Mouse (Mus musculus) heart, embryonic 12.5 days (tissue): ENCODE results near the gene Dock6. TPM values are rescaled to one million over a fixed set of nuclear protein-coding genes. Genes with fewer than 3 reads are reported as not detected.
"Not testable (repeated sequence)": the region's sequence is repeated elsewhere in the genome, so short reads cannot be mapped to it uniquely, and the experiment has no call there.

Experiments used
- ATAC-seq: fragments of 200-750 bp; cut with Nextera tagmentation; 2 replicates; pipeline ENCODE4 v1.8.0; 2017; ENCODE audit warnings: moderate TSS enrichment, moderate library complexity; ENCODE audit not compliant: insufficient number of reproducible peaks, low FRiP score
- H3K27ac ChIP-seq: fragments of 300-500 bp; sonication (generic); 2 replicates; pipeline ENCODE4 v1.5.1; 2016; ENCODE audit warnings: mild to moderate bottlenecking, moderate library complexity; ENCODE audit not compliant: poor library complexity, severe bottlenecking
- H3K27me3 ChIP-seq: fragments of 300-500 bp; sonication (generic); replicated peaks from 2 replicates; pipeline ENCODE4 v1.6.1; 2016; ENCODE audit warnings: mild to moderate bottlenecking, moderate library complexity
- H3K36me3 ChIP-seq: fragments of 300-500 bp; sonication (generic); 2 replicates; pipeline ENCODE4 v1.6.1; 2016; ENCODE audit warnings: mild to moderate bottlenecking, moderate library complexity
- H3K4me1 ChIP-seq: fragments of 300-500 bp; sonication (generic); replicated peaks from 2 replicates; pipeline ENCODE4 v1.6.1; 2016; ENCODE audit warnings: mild to moderate bottlenecking
- H3K4me2 ChIP-seq: fragments of 300-500 bp; sonication (generic); 2 replicates; pipeline ENCODE4 v1.6.1; 2016; ENCODE audit warnings: mild to moderate bottlenecking, moderate library complexity
- H3K4me3 ChIP-seq: fragments of 300-500 bp; sonication (generic); 2 replicates; pipeline ENCODE4 v1.5.1; 2016; ENCODE audit warnings: mild to moderate bottlenecking
- H3K9ac ChIP-seq: fragments of 300-500 bp; sonication (generic); 2 replicates; pipeline ENCODE4 v1.6.1; 2016; ENCODE audit warnings: mild to moderate bottlenecking, moderate library complexity
- H3K9me3 ChIP-seq: fragments of 300-500 bp; sonication (generic); replicated peaks from 2 replicates; pipeline ENCODE4 v1.6.1; 2016; ENCODE audit warnings: mild to moderate bottlenecking, moderate library complexity
- WGBS: fragments of 180-500 bp; shearing (Covaris S2); methylation state at CpG from one replicate; pipeline ENCODE4 v1.1.7; 2016; 5-methylcytosine and 5-hydroxymethylcytosine counted together
- polyA plus RNA-seq: library from polyadenylated mRNA; unstranded; fragments of >200 nt; fragmentation: Nextera tagmentation; extraction: Ambion mirVana; gene quantifications from 2 replicates; pipeline ENCODE4 v1.2.1, GENCODE M21; 2016

Gene Dock6
- polyA plus RNA-seq, 1 experiment from 2014 or later: 52.3 TPM

DNA sequence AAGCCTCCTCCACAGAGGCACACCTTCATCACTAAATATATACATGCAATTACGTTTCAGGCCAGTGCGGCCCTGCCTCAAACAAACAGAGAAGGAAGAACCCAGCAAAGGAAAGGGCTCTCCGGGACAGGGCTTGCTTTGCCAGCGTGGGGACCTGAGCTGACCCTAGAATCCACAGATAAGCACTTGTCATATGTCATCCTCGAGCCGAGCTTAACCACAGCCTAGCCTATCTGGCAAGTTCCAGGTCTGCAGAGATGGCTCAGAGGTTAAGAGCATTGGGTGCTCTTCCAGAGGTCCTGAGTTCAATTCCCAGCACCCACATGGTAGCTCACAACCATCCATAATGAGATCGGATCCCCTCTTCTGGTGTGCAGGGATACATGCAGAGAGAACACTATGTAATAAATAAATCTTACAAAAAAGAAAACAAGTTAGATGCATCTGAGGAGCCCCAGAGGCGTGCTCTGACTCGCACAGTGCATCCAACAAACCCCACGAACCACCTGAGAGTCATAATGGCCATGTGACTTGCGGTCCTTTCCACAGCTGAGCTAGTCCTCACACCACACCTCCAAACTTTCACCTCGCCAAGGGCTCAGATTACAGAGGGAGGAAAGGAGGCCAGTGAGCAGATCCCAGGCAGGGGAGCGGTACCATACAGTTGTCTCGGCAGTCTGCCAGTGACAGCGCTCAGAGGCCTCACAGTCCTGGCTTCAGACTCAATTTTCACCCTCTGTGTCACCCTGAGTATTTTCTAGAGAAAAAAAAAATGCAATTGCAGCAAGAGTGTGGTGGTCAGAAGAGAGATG, 70.6 kb downstream of the Dock6 start:
- Histone ChIP-seq H3K27me3 (no peaks in the 10 kb centered on the region), H3K4me1 (peaks cover 14% of the 10 kb centered on the region), H3K36me3 (peaks cover 89% of the 10 kb centered on the region), H3K4me3 (no peak overlapping the region), H3K27ac (peak overlapping the region; percentile 81), H3K4me2 (no peak overlapping the region), H3K9me3 (0 out of 2 replicates have a peak, but pooled peaks cover 1% of the 10 kb centered on the region), H3K9ac (no peak overlapping the region)
- peak; percentile 70 for ATAC-seq
- 57% methylated on average over 15 of the region's 15 CpGs for WGBS

DNA sequence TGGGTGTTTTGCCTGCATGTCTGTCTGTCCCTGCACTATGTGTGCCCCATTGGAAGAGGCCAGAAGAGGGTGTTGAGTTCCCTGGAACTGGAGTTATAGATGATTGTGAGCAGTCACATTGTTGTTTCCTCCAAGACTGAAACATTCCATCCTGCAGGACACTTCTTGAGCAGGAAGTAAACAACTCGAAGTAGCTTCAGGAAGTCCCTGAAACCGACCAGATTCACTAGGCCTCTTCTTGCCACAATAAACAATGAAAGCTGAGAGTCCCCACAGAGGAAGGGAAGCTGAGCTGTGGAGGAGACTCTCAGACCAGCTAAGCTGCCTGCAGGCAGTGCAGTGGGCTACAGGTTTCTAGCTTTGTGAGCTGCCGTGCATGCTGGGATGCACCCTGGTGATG, 74.7 kb downstream of the Dock6 start:
- 0 out of 2 replicates have a peak, but pooled peaks cover 2% of the 10 kb centered on the region for H3K9me3 ChIP-seq
- no peak overlapping the region for H3K9ac ChIP-seq
- no peak overlapping the region for H3K27ac ChIP-seq
- WGBS: 85% methylated on average over 3 of the region's 3 CpGs
- peaks cover 93% of the 10 kb centered on the region for H3K36me3 ChIP-seq
- H3K4me2 ChIP-seq: no peak overlapping the region
- H3K27me3 ChIP-seq: no peaks in the 10 kb centered on the region
- H3K4me3 ChIP-seq: no peak overlapping the region
- H3K4me1 ChIP-seq: peaks cover 14% of the 10 kb centered on the region
- no peak for ATAC-seq

DNA sequence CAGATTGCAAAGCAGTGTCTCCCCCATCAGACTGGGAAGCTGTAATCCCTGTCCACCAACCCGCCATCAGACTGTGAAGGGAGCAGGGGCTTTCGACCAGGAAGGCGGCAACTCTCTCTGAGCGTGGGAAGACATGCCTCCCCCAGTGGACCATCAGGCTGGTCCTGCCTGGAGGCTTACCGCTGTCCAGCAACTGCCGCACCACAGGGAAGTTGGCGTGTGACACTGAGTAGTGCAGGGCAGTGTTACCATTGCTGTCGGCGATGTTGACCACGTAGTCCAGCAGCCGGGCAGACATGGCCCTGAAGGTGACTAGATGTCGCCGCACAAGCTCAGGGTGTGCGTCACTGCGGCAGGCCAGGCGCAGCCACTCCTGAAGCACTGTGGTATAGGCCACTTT, 78.1 kb downstream of the Dock6 start:
- Histone ChIP-seq H3K4me2 (no peak overlapping the region), H3K4me3 (no peak overlapping the region), H3K36me3 (peaks cover 90% of the 10 kb centered on the region), H3K9ac (no peak overlapping the region), H3K4me1 (peaks cover 7% of the 10 kb centered on the region), H3K27ac (no peak overlapping the region), H3K9me3 (0 out of 2 replicates have a peak, but pooled peaks cover 2% of the 10 kb centered on the region), H3K27me3 (no peaks in the 10 kb centered on the region)
- ATAC-seq: no peak
- whole genome bisulfite sequencing: 85% methylated on average over 16 of the region's 16 CpGs

DNA sequence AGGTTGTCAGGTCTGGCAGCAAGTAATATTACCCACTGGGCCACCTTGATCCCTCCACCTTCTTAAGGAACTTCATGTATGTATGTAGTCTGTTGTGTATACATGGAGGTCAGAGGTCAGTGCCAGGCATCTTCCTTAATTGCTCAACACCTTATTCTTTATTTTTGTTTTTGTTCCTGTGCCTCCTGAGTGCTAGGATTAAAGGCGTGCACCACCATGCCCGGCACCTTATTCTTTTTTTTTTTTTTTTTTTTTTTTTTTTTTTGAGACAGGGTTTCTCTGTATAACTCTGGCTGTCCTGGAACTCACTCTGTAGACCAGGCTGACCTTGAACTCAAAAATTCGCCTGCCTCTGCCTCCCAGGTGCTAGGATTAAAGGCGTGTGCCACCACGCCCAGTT, 79.0 kb downstream of the Dock6 start:
- Histone ChIP-seq H3K36me3 (peaks cover 90% of the 10 kb centered on the region), H3K4me1 (peaks cover 17% of the 10 kb centered on the region)
- H3K4me2 ChIP-seq, H3K27ac ChIP-seq, H3K27me3 ChIP-seq, H3K9ac ChIP-seq, H3K9me3 ChIP-seq, ATAC-seq, H3K4me3 ChIP-seq: not testable (repeated sequence)
- WGBS: 81% methylated on average over 5 of the region's 5 CpGs

DNA sequence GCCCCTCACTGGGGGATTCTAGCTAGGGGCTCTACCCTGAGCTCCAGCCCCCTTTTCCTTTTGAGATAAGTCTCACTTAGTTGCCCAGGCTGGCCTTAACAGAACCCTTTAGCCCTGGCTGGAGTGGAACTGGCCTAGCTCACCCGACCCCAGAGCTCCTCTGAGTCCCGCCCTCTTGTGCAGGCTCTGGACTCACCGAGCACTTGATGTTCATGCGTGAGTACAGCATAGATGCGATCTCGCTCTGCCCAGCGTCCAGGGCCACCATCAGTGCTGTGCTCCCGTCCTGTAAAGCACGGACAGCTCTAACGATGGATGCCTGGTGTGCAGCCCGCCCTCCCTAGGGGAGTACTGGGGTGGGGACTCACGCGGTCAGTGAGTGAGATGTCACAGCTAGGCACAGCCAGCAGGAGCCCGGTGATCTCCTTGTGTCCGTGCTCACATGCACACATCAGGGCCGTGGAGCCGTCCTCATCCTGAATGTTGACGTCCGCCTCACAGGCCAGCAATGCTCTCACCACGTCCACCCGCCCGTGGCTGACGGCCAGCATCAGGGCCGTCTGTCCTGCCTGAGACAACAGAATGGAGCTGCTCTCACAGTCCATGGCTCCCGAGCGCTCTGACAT, 82.8 kb downstream of the Dock6 start:
- no peaks in the 10 kb centered on the region for H3K9me3 ChIP-seq
- WGBS: 49% methylated on average over 26 of the region's 26 CpGs
- peak overlapping the region; percentile 86 for H3K27ac ChIP-seq
- H3K4me2 ChIP-seq: no peak overlapping the region
- H3K9ac ChIP-seq: no peak overlapping the region
- peaks cover 76% of the 10 kb centered on the region for H3K36me3 ChIP-seq
- H3K27me3 ChIP-seq: no peaks in the 10 kb centered on the region
- no peak overlapping the region for H3K4me3 ChIP-seq
- ATAC-seq: peak; percentile 43
- H3K4me1 ChIP-seq: peaks cover 22% of the 10 kb centered on the region

DNA sequence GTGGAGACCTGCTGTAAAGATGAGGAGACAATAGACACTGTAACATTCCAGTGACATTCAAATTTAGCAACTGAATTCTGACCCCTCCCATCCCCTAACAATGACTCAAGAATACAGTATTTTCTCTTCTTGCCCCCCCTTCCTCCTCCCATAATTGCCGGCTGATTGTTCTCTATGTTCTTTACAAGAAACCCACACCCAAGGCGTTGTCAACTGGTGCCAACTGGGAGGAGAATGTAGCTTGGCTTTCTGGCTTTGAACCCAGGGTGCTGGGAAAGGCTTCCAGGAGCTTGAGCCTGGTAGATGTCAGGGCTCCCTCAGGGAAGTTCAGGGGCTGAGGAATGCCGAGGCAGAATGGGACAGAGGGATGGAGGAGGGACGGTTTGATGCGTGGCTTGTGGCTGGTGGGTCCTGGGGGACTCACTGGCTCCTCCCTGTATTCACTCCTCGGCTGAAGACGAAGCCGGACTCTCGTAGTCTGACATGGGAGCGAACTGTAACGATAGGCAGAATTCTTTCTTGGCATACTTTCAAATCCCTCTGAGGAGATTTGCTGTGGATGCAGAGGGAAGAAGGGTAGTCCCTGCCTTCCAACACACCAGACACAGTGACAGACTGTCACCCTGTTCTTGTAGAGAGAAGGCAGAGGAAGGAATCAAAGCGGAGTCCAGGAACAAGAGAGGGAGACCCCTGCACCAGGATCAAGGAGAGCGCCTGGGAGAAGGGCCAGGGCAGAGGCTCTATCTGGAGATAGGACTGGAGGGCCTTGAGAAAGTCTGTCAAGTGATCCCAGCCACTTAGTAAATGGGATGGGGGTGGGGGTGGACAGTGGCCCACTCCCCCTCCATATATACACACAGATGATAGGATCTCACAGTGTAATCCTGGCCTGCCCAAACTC, 83.7 kb downstream of the Dock6 start:
- no peaks in the 10 kb centered on the region for H3K9me3 ChIP-seq
- no peak overlapping the region for H3K4me2 ChIP-seq
- ATAC-seq: peak; percentile 37; the same call in 1 of the 2 replicates
- H3K36me3 ChIP-seq: peaks cover 67% of the 10 kb centered on the region
- peaks cover 26% of the 10 kb centered on the region for H3K4me1 ChIP-seq
- H3K27ac ChIP-seq: peak overlapping the region; percentile 86
- no peaks in the 10 kb centered on the region for H3K27me3 ChIP-seq
- H3K4me3 ChIP-seq: no peak overlapping the region
- 37% methylated on average over 13 of the region's 13 CpGs for WGBS
- no peak overlapping the region; the same call in 1 of the 2 replicates for H3K9ac ChIP-seq

DNA sequence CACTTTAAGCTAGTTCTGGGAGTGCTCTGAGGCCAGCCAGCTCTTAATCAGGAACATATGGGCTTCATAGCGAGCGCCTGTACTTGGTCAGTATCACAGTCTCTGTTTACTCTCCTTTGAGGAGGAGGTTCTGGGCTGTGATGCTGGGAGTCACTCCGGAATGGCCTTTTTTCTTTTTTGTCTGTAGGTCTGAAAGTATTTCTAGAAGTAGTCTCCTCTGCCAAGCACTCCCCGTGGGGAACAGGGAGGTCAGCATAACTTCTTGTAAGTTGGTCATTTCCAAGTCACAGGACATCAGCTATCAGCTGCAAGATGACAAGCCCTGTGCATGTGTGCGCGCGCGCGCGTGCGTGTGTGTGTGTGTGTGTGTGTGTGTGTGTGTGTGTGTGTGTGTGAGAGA, 84.5 kb downstream of the Dock6 start:
- Histone ChIP-seq H3K27me3 (no peaks in the 10 kb centered on the region), H3K9me3 (no peaks in the 10 kb centered on the region), H3K4me1 (peaks cover 31% of the 10 kb centered on the region), H3K36me3 (peaks cover 59% of the 10 kb centered on the region), H3K4me3 (no peak overlapping the region), H3K9ac (no peak overlapping the region), H3K27ac (peak overlapping the region; percentile 86), H3K4me2 (no peak overlapping the region)
- ATAC-seq: 0 out of 2 replicates have a peak, but pooled peaks have one; percentile 34
- WGBS: 68% methylated on average over 11 of the region's 11 CpGs

DNA sequence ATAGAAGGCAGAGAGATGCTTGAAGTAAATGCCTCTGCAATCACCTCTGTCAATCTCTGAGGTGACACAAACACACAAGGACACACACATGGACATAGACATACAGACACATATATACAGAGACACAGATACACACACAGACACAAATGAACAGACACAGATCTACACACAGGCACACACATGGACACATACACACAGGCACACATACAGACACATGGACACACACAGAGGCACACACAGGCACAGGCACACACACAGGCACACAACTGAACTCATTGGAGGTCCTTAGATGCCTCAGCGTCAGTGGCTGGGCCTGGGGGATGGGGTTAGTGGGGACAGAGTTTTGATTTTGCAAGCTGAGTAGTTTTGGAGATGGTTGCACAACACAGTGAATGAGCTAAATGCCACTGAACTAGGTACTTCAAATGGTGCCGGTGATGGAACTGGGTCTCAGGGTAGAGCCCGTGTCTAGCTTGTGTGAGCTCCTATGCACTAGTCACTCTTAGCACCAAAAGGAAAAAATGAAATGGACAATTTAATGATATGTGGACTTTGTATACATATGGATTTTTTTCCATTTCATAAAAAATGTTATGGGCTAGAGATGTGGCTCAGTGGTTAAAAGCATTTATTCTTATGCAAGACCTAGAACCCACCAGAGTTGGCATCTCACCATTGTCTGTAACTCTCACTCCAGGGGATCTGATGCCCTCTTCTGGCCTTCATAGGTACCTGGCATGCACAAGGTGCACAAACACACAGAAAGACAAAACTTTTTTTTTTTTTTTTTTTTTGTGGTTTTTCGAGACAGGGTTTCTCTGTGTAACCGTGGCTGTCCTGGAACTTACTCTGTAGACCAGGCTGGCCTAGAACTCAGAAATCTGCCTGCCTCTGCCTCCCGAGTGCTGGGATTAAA, 88.1 kb downstream of the Dock6 start:
- Histone ChIP-seq H3K4me3 (no peak overlapping the region), H3K9me3 (no peaks in the 10 kb centered on the region), H3K27ac (peak overlapping the region; percentile 30; the same call in 1 of the 2 replicates), H3K4me2 (no peak overlapping the region), H3K9ac (no peak overlapping the region), H3K36me3 (peaks cover 28% of the 10 kb centered on the region), H3K27me3 (no peaks in the 10 kb centered on the region), H3K4me1 (peaks cover 42% of the 10 kb centered on the region)
- no peak for ATAC-seq
- WGBS: 89% methylated on average over 6 of the region's 6 CpGs

DNA sequence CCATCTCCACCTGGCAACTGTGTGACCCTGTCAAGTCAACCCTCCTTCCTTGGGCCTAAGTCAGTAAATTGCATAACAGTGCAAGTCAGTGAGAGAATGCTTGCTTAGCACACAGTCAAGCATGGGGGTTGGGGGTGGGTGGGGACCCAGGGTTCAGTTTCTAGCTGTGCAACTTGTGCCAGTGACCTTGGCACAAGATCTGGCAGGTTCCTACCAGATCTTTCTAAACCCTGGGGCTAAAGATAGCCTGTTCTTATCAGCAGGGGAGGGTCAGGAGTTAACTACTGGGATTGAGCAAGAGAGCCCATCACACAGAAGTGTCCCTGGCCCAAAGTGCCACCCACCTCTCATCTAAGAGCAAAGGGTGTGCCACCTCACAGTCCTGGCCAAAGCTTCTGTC, 90.3 kb downstream of the Dock6 start:
- no peak for ATAC-seq
- H3K9me3 ChIP-seq: no peaks in the 10 kb centered on the region
- H3K4me1 ChIP-seq: peaks cover 37% of the 10 kb centered on the region
- H3K27me3 ChIP-seq: no peaks in the 10 kb centered on the region
- peak overlapping the region; percentile 4; the same call in 1 of the 2 replicates for H3K4me2 ChIP-seq
- H3K36me3 ChIP-seq: peaks cover 17% of the 10 kb centered on the region
- H3K9ac ChIP-seq: no peak overlapping the region
- H3K27ac ChIP-seq: peak overlapping the region; percentile 41
- no peak overlapping the region for H3K4me3 ChIP-seq
